Mouse (Mus musculus) liver, embryonic 15.5 days (tissue): ENCODE measurements around the gene Trmt44. TPM values are rescaled to one million over a fixed set of nuclear protein-coding genes. Genes with fewer than 3 reads are reported as not detected.

ENCODE experiments used
- ATAC-seq: fragments of 200-750 bp; cut with Nextera tagmentation; 2 replicates; pipeline ENCODE4 v1.8.0; 2017; ENCODE audit warnings: moderate number of reproducible peaks, mild to moderate bottlenecking, moderate library complexity; ENCODE audit not compliant: insufficient read depth
- H3K27ac ChIP-seq: fragments of 300-500 bp; sonication (generic); replicated peaks from 2 replicates; pipeline ENCODE4 v1.5.1; 2015; ENCODE audit warnings: mild to moderate bottlenecking, inconsistent platforms
- H3K27me3 ChIP-seq: fragments of 300-500 bp; sonication (generic); 2 replicates; pipeline ENCODE4 v1.6.1; 2015; ENCODE audit warnings: mild to moderate bottlenecking, inconsistent platforms
- H3K36me3 ChIP-seq: fragments of 300-500 bp; sonication (generic); replicated peaks from 2 replicates; pipeline ENCODE4 v1.6.1; 2015; ENCODE audit warnings: moderate library complexity, mild to moderate bottlenecking, inconsistent platforms
- H3K4me1 ChIP-seq: fragments of 300-500 bp; sonication (generic); replicated peaks from 2 replicates; pipeline ENCODE4 v1.6.1; 2015; ENCODE audit warnings: inconsistent platforms
- H3K4me2 ChIP-seq: fragments of 300-500 bp; sonication (generic); 2 replicates; pipeline ENCODE4 v1.6.1; 2015; ENCODE audit warnings: moderate library complexity, mild to moderate bottlenecking, inconsistent platforms
- H3K4me3 ChIP-seq: fragments of 300-500 bp; sonication (generic); replicated peaks from 2 replicates; pipeline ENCODE4 v1.5.1; 2015; ENCODE audit warnings: mild to moderate bottlenecking, inconsistent platforms
- H3K9ac ChIP-seq: fragments of 300-500 bp; sonication (generic); 2 replicates; pipeline ENCODE4 v1.6.1; 2015; ENCODE audit warnings: moderate library complexity, mild to moderate bottlenecking, inconsistent platforms
- H3K9me3 ChIP-seq: fragments of 300-500 bp; sonication (generic); replicated peaks from 2 replicates; pipeline ENCODE4 v1.6.1; 2016; ENCODE audit warnings: inconsistent platforms
- WGBS: fragments of 180-500 bp; shearing (Covaris S2); methylation state at CpG from one replicate; pipeline ENCODE4 v1.1.7; 2015; ENCODE audit warnings: mixed read lengths; ENCODE audit not compliant: insufficient replicate concordance; 5-methylcytosine and 5-hydroxymethylcytosine counted together
- polyA plus RNA-seq: library from polyadenylated mRNA; unstranded; fragments of >200 nt; fragmentation: Nextera tagmentation; extraction: Ambion mirVana; gene quantifications from 2 replicates; pipeline ENCODE4 v1.2.1, GENCODE M21; 2015

The Trmt44 gene
- polyA plus RNA-seq, 1 experiment from 2014 or later = 2.6 TPM

GRCm38 (mm10) chr5:35607784-35608183 lies 32.9 kb upstream of the Trmt44 start:
- no peaks in the 10 kb centered on the region for H3K27me3 ChIP-seq
- 61% methylated on average over 7 of the region's 7 CpGs for WGBS
- ATAC-seq = no peak
- no peak overlapping the region for H3K4me3 ChIP-seq
- no peak overlapping the region for H3K9ac ChIP-seq
- no peak overlapping the region for H3K27ac ChIP-seq
- no peak overlapping the region for H3K4me2 ChIP-seq
- no peaks in the 10 kb centered on the region for H3K4me1 ChIP-seq
- no peaks in the 10 kb centered on the region for H3K9me3 ChIP-seq
- H3K36me3 ChIP-seq = no peaks in the 10 kb centered on the region

- H3K9ac ChIP-seq = no peak overlapping the region
- H3K4me2 ChIP-seq = no peak overlapping the region
- no peaks in the 10 kb centered on the region for H3K9me3 ChIP-seq
- H3K4me3 ChIP-seq = no peak overlapping the region
- ATAC-seq = no peak
- WGBS = 64% methylated on average over 7 of the region's 7 CpGs
- H3K27ac ChIP-seq = no peak overlapping the region
- no peaks in the 10 kb centered on the region for H3K36me3 ChIP-seq
- H3K27me3 ChIP-seq = no peaks in the 10 kb centered on the region
- no peaks in the 10 kb centered on the region for H3K4me1 ChIP-seq
Measured at GRCm38 (mm10) chr5:35606800-35607199, 31.9 kb upstream of the Trmt44 start.

GRCm38 (mm10) chr5:35605355-35605754 lies 30.5 kb upstream of the Trmt44 start:
- Histone ChIP-seq H3K9me3 (no peaks in the 10 kb centered on the region), H3K27me3 (no peaks in the 10 kb centered on the region), H3K9ac (no peak overlapping the region), H3K4me2 (no peak overlapping the region), H3K4me1 (no peaks in the 10 kb centered on the region), H3K36me3 (no peaks in the 10 kb centered on the region), H3K27ac (no peak overlapping the region), H3K4me3 (no peak overlapping the region)
- 56% methylated on average over 7 of the region's 7 CpGs for WGBS
- no peak for ATAC-seq

GRCm38 (mm10) chr5:35601526-35601925 lies 26.7 kb upstream of the Trmt44 start:
- H3K27me3 ChIP-seq = no peaks in the 10 kb centered on the region
- no peak overlapping the region for H3K4me2 ChIP-seq
- H3K4me1 ChIP-seq = no peaks in the 10 kb centered on the region
- H3K9me3 ChIP-seq = no peaks in the 10 kb centered on the region
- peaks cover 6% of the 10 kb centered on the region; the same call in 1 of the 2 replicates for H3K36me3 ChIP-seq
- 75% methylated on average over 8 of the region's 8 CpGs for WGBS
- no peak overlapping the region for H3K9ac ChIP-seq
- H3K27ac ChIP-seq = no peak overlapping the region
- no peak overlapping the region for H3K4me3 ChIP-seq
- no peak for ATAC-seq

GRCm38 (mm10) chr5:35600233-35600632 lies 25.4 kb upstream of the Trmt44 start:
- 77% methylated on average over 11 of the region's 11 CpGs for WGBS
- no peak overlapping the region for H3K27ac ChIP-seq
- no peaks in the 10 kb centered on the region for H3K4me1 ChIP-seq
- no peak overlapping the region for H3K9ac ChIP-seq
- H3K4me3 ChIP-seq = no peak overlapping the region
- no peaks in the 10 kb centered on the region for H3K9me3 ChIP-seq
- H3K4me2 ChIP-seq = no peak overlapping the region
- no peaks in the 10 kb centered on the region for H3K27me3 ChIP-seq
- no peak for ATAC-seq
- H3K36me3 ChIP-seq = peaks cover 6% of the 10 kb centered on the region; the same call in 1 of the 2 replicates

GRCm38 (mm10) chr5:35596169-35597160 lies 21.6 kb upstream of the Trmt44 start:
- Histone ChIP-seq H3K27ac (no peak overlapping the region), H3K4me2 (no peak overlapping the region), H3K4me1 (no peaks in the 10 kb centered on the region), H3K9me3 (no peaks in the 10 kb centered on the region), H3K36me3 (peaks cover 16% of the 10 kb centered on the region), H3K4me3 (no peak overlapping the region), H3K9ac (no peak overlapping the region), H3K27me3 (no peaks in the 10 kb centered on the region)
- ATAC-seq = no peak
- 59% methylated on average over 18 of the region's 18 CpGs for WGBS

- no peaks in the 10 kb centered on the region for H3K4me1 ChIP-seq
- 20% methylated on average over 4 of the region's 4 CpGs for WGBS
- H3K9ac ChIP-seq = no peak overlapping the region
- no peak overlapping the region for H3K27ac ChIP-seq
- no peak for ATAC-seq
- no peaks in the 10 kb centered on the region for H3K9me3 ChIP-seq
- H3K27me3 ChIP-seq = no peaks in the 10 kb centered on the region
- H3K36me3 ChIP-seq = peaks cover 22% of the 10 kb centered on the region
- H3K4me2 ChIP-seq = no peak overlapping the region
- no peak overlapping the region for H3K4me3 ChIP-seq
Measured at GRCm38 (mm10) chr5:35595706-35596105, 20.8 kb upstream of the Trmt44 start.

- no peak overlapping the region for H3K9ac ChIP-seq
- no peaks in the 10 kb centered on the region for H3K27me3 ChIP-seq
- WGBS = 76% methylated on average over 4 of the region's 4 CpGs
- no peak overlapping the region for H3K4me3 ChIP-seq
- H3K4me2 ChIP-seq = no peak overlapping the region
- peaks cover 26% of the 10 kb centered on the region for H3K36me3 ChIP-seq
- H3K9me3 ChIP-seq = no peaks in the 10 kb centered on the region
- no peaks in the 10 kb centered on the region for H3K4me1 ChIP-seq
- no peak for ATAC-seq
- no peak overlapping the region for H3K27ac ChIP-seq
Measured at GRCm38 (mm10) chr5:35594768-35595167, 19.9 kb upstream of the Trmt44 start.

GRCm38 (mm10) chr5:35593272-35593671 lies 18.4 kb upstream of the Trmt44 start:
- WGBS = 67% methylated on average over 6 of the region's 6 CpGs
- no peak for ATAC-seq
- Histone ChIP-seq H3K27me3 (no peaks in the 10 kb centered on the region), H3K36me3 (peaks cover 36% of the 10 kb centered on the region), H3K9ac (no peak overlapping the region), H3K4me1 (no peaks in the 10 kb centered on the region), H3K4me3 (no peak overlapping the region), H3K27ac (no peak overlapping the region), H3K9me3 (no peaks in the 10 kb centered on the region), H3K4me2 (no peak overlapping the region)

GRCm38 (mm10) chr5:35592824-35593223 lies 18.0 kb upstream of the Trmt44 start:
- no peak overlapping the region for H3K27ac ChIP-seq
- H3K4me1 ChIP-seq = no peaks in the 10 kb centered on the region
- H3K9me3 ChIP-seq = no peaks in the 10 kb centered on the region
- H3K9ac ChIP-seq = no peak overlapping the region
- no peak for ATAC-seq
- 58% methylated on average over 4 of the region's 4 CpGs for WGBS
- H3K36me3 ChIP-seq = peaks cover 34% of the 10 kb centered on the region; the same call in 1 of the 2 replicates
- no peaks in the 10 kb centered on the region for H3K27me3 ChIP-seq
- H3K4me3 ChIP-seq = no peak overlapping the region
- H3K4me2 ChIP-seq = no peak overlapping the region

GRCm38 (mm10) chr5:35592081-35592736 lies 17.3 kb upstream of the Trmt44 start:
- Histone ChIP-seq H3K9ac (no peak overlapping the region), H3K9me3 (no peaks in the 10 kb centered on the region), H3K4me2 (no peak overlapping the region), H3K36me3 (peaks cover 34% of the 10 kb centered on the region; the same call in 1 of the 2 replicates), H3K27ac (no peak overlapping the region), H3K27me3 (no peaks in the 10 kb centered on the region), H3K4me3 (no peak overlapping the region), H3K4me1 (no peaks in the 10 kb centered on the region)
- WGBS = 73% methylated on average over 21 of the region's 21 CpGs
- no peak for ATAC-seq
